ENCODE assay signal across 9 mouse cellular contexts in the genomic region with DNA sequence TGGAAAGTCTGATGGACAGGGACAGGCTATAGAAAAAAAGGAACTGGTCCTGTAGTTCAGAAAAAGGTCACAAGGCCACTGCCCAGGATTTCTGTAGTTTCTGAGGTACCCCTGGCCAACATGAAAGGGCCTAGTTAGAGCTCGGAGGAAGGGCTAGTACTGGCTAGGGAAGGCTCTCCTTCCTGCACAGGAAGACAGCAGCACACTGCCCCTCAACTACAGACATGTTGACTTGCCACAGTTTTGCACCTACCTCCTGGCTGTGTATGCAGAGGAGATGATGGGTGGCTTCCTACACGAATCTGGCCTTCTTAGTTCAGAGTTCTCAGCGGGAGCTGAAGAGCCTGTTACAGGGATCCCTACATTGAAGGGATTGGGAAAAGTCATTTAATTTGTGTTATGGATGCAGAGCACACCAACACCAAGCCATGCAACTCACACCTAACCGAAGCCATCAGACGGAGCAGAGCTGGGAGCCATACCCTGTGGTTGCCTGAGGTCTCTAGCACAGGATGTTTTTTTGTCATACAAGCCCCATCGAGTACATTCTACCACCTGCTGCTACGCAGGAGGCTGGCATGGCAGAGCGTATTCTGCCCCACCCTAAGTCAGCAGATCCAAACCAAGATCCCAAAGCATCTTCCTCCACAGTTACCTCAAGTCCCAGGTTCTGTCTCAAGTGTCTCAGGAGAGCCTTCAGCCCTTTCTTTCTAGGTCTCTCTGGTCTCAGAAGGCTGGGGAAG. TPM values are rescaled to one million over a fixed set of nuclear protein-coding genes. Genes with fewer than 3 reads are reported as not detected.
DNase-seq lines count a peak whose midpoint lies in the region; ATAC-seq and TF ChIP-seq lines count a peak whose summit lies in the region.
"Had no signal": no experiment of that assay in that cellular context is flagged by ENCODE, and none has a peak within 500 bp of the region (broad histone marks: within the 10 kb centered on the region; RNA-seq: fewer than 3 reads in every experiment).

No protein-coding gene starts in this region.

- DNase-seq in heart, postnatal 4 days: no peak
- peak; percentile 36 for DNase-seq in lung, postnatal 25 days (ENCODE audit: low spot score)
- DNase-seq in thymus, adult 2 months: peak; percentile 66
- no peak for DNase-seq in layer of hippocampus, adult 18-20 months (ENCODE audit: low spot score in 2 of 2)
- DNase-seq in left cerebral cortex, adult 2 months (ENCODE audit: extremely low spot score in 1 of 2, low spot score in 2 of 2): no peak

- TF ChIP-seq POLR2A in bone marrow macrophage, adult 2 months (IDR thresholded peaks at IDR 0.05; ENCODE audit: borderline replicate concordance, low read depth, low read length): no peak
- TF ChIP-seq POLR2A in thymus, adult 2 months (IDR thresholded peaks at IDR 0.05; ENCODE audit: control insufficient read depth, extremely low read depth, insufficient read depth, low read length, poor library complexity): no peak

- H3K36me3 ChIP-seq in heart, embryonic 15.5 days: no peaks in the 10 kb centered on the region
- peaks cover 32% of the 10 kb centered on the region for H3K36me3 ChIP-seq in thymus, adult 2 months (ENCODE audit: control insufficient read depth, insufficient read depth, low read length)
- H3K36me3 ChIP-seq in kidney, embryonic 15.5 days: no peaks in the 10 kb centered on the region
- H3K36me3 ChIP-seq: limb, embryonic 13.5 days had no signal

- ATAC-seq in heart, embryonic 15.5 days (replicated peaks; ENCODE audit: insufficient number of reproducible peaks, insufficient read depth, low FRiP score, low read depth): no peak
- ATAC-seq in kidney, embryonic 15.5 days (replicated peaks; ENCODE audit: low FRiP score): no peak

- peak overlapping the region; percentile 39; the same call in 1 of the 2 replicates for H3K27ac ChIP-seq in heart, embryonic 15.5 days
- H3K27ac ChIP-seq in bone marrow macrophage, adult 2 months (ENCODE audit: insufficient read depth, low read depth, low read length): peak overlapping the region; percentile 94
- peak overlapping the region; percentile 99 for H3K27ac ChIP-seq in thymus, adult 2 months (ENCODE audit: control insufficient read depth, insufficient read depth, low read length)
- no peak overlapping the region for H3K27ac ChIP-seq in kidney, embryonic 15.5 days
- no peak overlapping the region for H3K27ac ChIP-seq in left cerebral cortex, adult 2 months
- H3K27ac ChIP-seq: limb, embryonic 13.5 days had no signal

- H3K4me2 ChIP-seq in heart, embryonic 15.5 days: peak overlapping the region; percentile 12; the same call in 1 of the 2 replicates
- no peak overlapping the region for H3K4me2 ChIP-seq in kidney, embryonic 15.5 days
- H3K4me2 ChIP-seq: limb, embryonic 13.5 days had no signal

- 0 out of 2 replicates have a peak, but pooled peaks cover 2% of the 10 kb centered on the region for H3K4me1 ChIP-seq in heart, embryonic 15.5 days (replicated peaks)
- H3K4me1 ChIP-seq in bone marrow macrophage, adult 2 months (ENCODE audit: control insufficient read depth, insufficient read depth, low read length): peaks cover 33% of the 10 kb centered on the region
- peaks cover 28% of the 10 kb centered on the region for H3K4me1 ChIP-seq in thymus, adult 2 months (replicated peaks; ENCODE audit: control insufficient read depth, insufficient read depth, low read length)
- no peaks in the 10 kb centered on the region for H3K4me1 ChIP-seq in kidney, embryonic 15.5 days
- H3K4me1 ChIP-seq: limb, embryonic 13.5 days had no signal

- TF ChIP-seq CTCF in bone marrow macrophage, adult 2 months (IDR thresholded peaks at IDR 0.05; ENCODE audit: low read depth, low read length): no peak
- no peak for TF ChIP-seq CTCF in thymus, adult 2 months (IDR thresholded peaks at IDR 0.05; ENCODE audit: borderline replicate concordance, control insufficient read depth, extremely low read depth, insufficient read depth, low read length, poor library complexity)
- no peak for TF ChIP-seq CTCF in left cerebral cortex, adult 2 months (IDR thresholded peaks at IDR 0.05)

- no peaks in the 10 kb centered on the region for H3K27me3 ChIP-seq in heart, embryonic 15.5 days
- H3K27me3 ChIP-seq in thymus, adult 2 months (ENCODE audit: control insufficient read depth, insufficient read depth, low read length): no peaks in the 10 kb centered on the region
- H3K27me3 ChIP-seq in kidney, embryonic 15.5 days: no peaks in the 10 kb centered on the region
- H3K27me3 ChIP-seq: limb, embryonic 13.5 days had no signal

- intact Hi-C loops in left cerebral cortex, adult 2 months (cut with DNase I): no loop called here

- H3K9me3 ChIP-seq in heart, embryonic 15.5 days (replicated peaks): no peaks in the 10 kb centered on the region
- no peaks in the 10 kb centered on the region for H3K9me3 ChIP-seq in kidney, embryonic 15.5 days (replicated peaks)
- H3K9me3 ChIP-seq: limb, embryonic 13.5 days had no signal

- WGBS in heart, embryonic 15.5 days: 70% methylated on average over 8 of the region's 8 CpGs
- 3% methylated on average over 8 of the region's 8 CpGs for whole genome bisulfite sequencing in thymus, adult 2 months
- WGBS in kidney, embryonic 15.5 days: 86% methylated on average over 8 of the region's 8 CpGs

- peak overlapping the region; percentile 6; the same call in 1 of the 2 replicates for H3K4me3 ChIP-seq in heart, embryonic 15.5 days
- H3K4me3 ChIP-seq in bone marrow macrophage, adult 2 months (ENCODE audit: insufficient read depth, low read length): peak overlapping the region; percentile 71
- peak overlapping the region; percentile 62 for H3K4me3 ChIP-seq in thymus, adult 2 months (ENCODE audit: control insufficient read depth, insufficient read depth, low read length)
- H3K4me3 ChIP-seq in kidney, embryonic 15.5 days (replicated peaks): no peak overlapping the region
- no peak overlapping the region for H3K4me3 ChIP-seq in left cerebral cortex, adult 2 months
- H3K4me3 ChIP-seq: limb, embryonic 13.5 days had no signal

- H3K9ac ChIP-seq in heart, embryonic 15.5 days: no peak overlapping the region
- no peak overlapping the region for H3K9ac ChIP-seq in kidney, embryonic 15.5 days
- H3K9ac ChIP-seq: limb, embryonic 13.5 days had no signal

RNA-seq across cellular contexts. Expression of gene Traf3ip3, which starts 0.7 kb away (rescaled TPM):
- 2.1 and 6.9 TPM in 2 replicates for polyA plus RNA-seq in heart, embryonic 15.5 days (2015; fragmentation: Nextera tagmentation; extraction: Ambion mirVana)
- 1 to 10 TPM; 1.0 to 1.4 TPM for total RNA-seq in heart, postnatal 4 days (2021)
- polyA plus RNA-seq in bone marrow macrophage, adult 2 months (2012; ENCODE audit: insufficient read depth, insufficient read length, missing spikeins): 48.6 and 52.3 TPM in 2 replicates
- polyA plus RNA-seq in thymus, adult 2 months (2012; rRNA removed): 128 and 142 TPM in 2 replicates
- 3.5 and 4.3 TPM in 2 replicates for polyA plus RNA-seq in kidney, embryonic 15.5 days (2015; fragmentation: Nextera tagmentation; extraction: Ambion mirVana)
- 1 to 10 TPM; 1.4 to 1.9 TPM for total RNA-seq in layer of hippocampus, adult 18-20 months (2021)
- 1 to 10 TPM; 1.2 to 1.8 TPM for total RNA-seq in left cerebral cortex, adult 2 months (2021)

RNA-seq across cellular contexts. Expression of gene Lamb3, which starts 6.7 kb away (rescaled TPM):
- polyA plus RNA-seq in heart, embryonic 15.5 days (2015; fragmentation: Nextera tagmentation; extraction: Ambion mirVana): 4.7 and 9.0 TPM in 2 replicates
- total RNA-seq in heart, postnatal 4 days (2021): 1 to 10 TPM; 8.3 to 9.7 TPM
- 0.50 TPM in 1 of 2 replicates, not detected in the other for polyA plus RNA-seq in bone marrow macrophage, adult 2 months (2012; ENCODE audit: insufficient read depth, insufficient read length, missing spikeins)
- 27.2 and 27.8 TPM in 2 replicates for polyA plus RNA-seq in thymus, adult 2 months (2012; rRNA removed)
- polyA plus RNA-seq in kidney, embryonic 15.5 days (2015; fragmentation: Nextera tagmentation; extraction: Ambion mirVana): 1.2 and 1.6 TPM in 2 replicates
- total RNA-seq in layer of hippocampus, adult 18-20 months (2021): under 1 TPM; 0.81 to 0.89 TPM
- total RNA-seq in left cerebral cortex, adult 2 months (2021): 1 to 10 TPM in 1 of 2 experiments, under 1 TPM in 1; 0.97 to 1.1 TPM

RNA-seq across cellular contexts. Expression of gene A130010J15Rik, which starts 33.0 kb away (rescaled TPM):
- polyA plus RNA-seq in heart, embryonic 15.5 days (2015; fragmentation: Nextera tagmentation; extraction: Ambion mirVana): 10.7 and 11.9 TPM in 2 replicates
- total RNA-seq in heart, postnatal 4 days (2021): 1 to 10 TPM; 5.3 to 7.8 TPM
- 3.8 and 4.2 TPM in 2 replicates for polyA plus RNA-seq in bone marrow macrophage, adult 2 months (2012; ENCODE audit: insufficient read depth, insufficient read length, missing spikeins)
- polyA plus RNA-seq in thymus, adult 2 months (2012; rRNA removed): 6.8 and 7.2 TPM in 2 replicates
- 14.2 and 16.3 TPM in 2 replicates for polyA plus RNA-seq in kidney, embryonic 15.5 days (2015; fragmentation: Nextera tagmentation; extraction: Ambion mirVana)
- total RNA-seq in layer of hippocampus, adult 18-20 months (2021): 1 to 10 TPM; 4.1 to 4.8 TPM
- total RNA-seq in left cerebral cortex, adult 2 months (2021): 1 to 10 TPM; 3.4 to 3.5 TPM

RNA-seq across cellular contexts. Expression of gene Irf6, which starts 47.9 kb away (rescaled TPM):
- polyA plus RNA-seq in heart, embryonic 15.5 days (2015; fragmentation: Nextera tagmentation; extraction: Ambion mirVana): 4.8 and 8.3 TPM in 2 replicates
- total RNA-seq in heart, postnatal 4 days (2021): 1 to 10 TPM; 6.0 to 7.5 TPM
- polyA plus RNA-seq in bone marrow macrophage, adult 2 months (2012; ENCODE audit: insufficient read depth, insufficient read length, missing spikeins): not detected in 2 replicates
- polyA plus RNA-seq in thymus, adult 2 months (2012; rRNA removed): 18.6 and 26.5 TPM in 2 replicates
- 13.3 and 14.0 TPM in 2 replicates for polyA plus RNA-seq in kidney, embryonic 15.5 days (2015; fragmentation: Nextera tagmentation; extraction: Ambion mirVana)
- total RNA-seq in layer of hippocampus, adult 18-20 months (2021): under 1 TPM; 0.81 to 0.92 TPM
- total RNA-seq in left cerebral cortex, adult 2 months (2021): 1 to 10 TPM in 1 of 2 experiments, under 1 TPM in 1; 0.68 to 1.1 TPM

Comparison
In these comparisons a context has a peak if more than half of its experiments do, and no peak if none do; other contexts are left out.
1. H3K27ac ChIP-seq: peak in heart, embryonic 15.5 days (single experiment), bone marrow macrophage, adult 2 months (single experiment) and thymus, adult 2 months (single experiment); none in kidney, embryonic 15.5 days (single experiment) and left cerebral cortex, adult 2 months (single experiment).
2. H3K4me3 ChIP-seq: peak in heart, embryonic 15.5 days (single experiment), bone marrow macrophage, adult 2 months (single experiment) and thymus, adult 2 months (single experiment); none in kidney, embryonic 15.5 days (single experiment) and left cerebral cortex, adult 2 months (single experiment).
3. DNase-seq: peak in lung, postnatal 25 days (single experiment) and thymus, adult 2 months (single experiment); none in heart, postnatal 4 days (single experiment), layer of hippocampus, adult 18-20 months (0 of 2) and left cerebral cortex, adult 2 months (0 of 2).